Mouse (Mus musculus): ENCODE results near the gene Brd1.

Brd1 gene

DNA sequence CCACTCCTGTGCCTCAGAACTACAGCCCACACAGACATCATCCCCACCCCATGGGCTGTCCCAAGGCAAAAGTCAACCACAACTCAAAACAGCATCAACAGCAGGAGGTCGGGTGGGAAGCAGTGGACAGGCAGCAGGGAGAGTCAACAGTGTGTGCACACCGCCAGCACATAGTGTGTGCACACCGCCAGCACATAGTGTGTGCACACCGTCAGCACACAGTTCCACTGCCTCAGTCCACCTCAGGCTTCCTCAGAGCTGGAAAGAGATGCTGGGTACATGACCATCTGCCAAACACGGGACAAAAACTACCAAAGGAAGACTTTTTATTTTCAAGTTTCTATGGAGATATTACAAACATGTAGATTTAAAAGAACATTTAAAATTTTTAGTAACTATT, 47.3 kb downstream of the Brd1 start:
- in situ Hi-C loops (cut with MboI, MseI): no loop called here

DNA sequence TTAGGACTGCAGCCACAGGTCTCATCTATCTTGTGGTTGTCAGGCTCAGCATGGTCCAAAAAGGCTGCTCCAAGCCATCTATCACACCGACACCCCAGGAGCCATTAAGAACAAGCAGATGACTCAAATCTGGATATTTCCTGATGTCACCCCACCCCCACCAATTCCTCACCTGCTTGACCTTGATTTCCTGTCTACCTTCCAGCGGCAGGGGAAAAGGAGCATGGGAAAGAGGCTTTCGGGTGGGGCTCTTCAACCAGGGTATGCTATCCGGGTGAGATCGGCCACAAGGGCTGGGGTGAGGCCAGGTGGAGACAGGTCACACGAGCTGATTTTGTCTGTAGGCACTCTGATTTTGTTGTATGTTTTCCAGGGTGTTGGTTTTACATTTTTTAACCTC, 50.0 kb downstream of the Brd1 start:
- in situ Hi-C loops (cut with MboI, MseI): no loop called here

DNA sequence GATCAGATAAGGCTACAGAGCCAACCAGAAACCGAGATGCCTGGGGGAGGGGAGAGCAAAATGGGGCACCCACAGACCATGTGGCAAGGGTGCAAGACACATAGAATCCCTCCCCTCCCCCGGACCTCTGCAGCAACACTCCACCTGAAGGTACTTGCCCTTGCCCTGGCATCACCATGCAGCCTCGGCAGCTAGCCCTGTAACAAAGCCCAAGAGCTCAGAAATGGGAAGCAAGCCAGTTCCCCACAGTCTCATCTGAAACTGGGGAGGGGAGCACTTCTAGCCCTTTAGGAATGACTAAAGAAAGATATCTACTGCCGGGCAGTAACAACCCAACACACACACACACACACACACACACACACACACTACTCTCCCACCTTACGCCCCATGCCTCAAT, 53.1 kb downstream of the Brd1 start:
- in situ Hi-C loops (cut with MboI, MseI): no loop called here

DNA sequence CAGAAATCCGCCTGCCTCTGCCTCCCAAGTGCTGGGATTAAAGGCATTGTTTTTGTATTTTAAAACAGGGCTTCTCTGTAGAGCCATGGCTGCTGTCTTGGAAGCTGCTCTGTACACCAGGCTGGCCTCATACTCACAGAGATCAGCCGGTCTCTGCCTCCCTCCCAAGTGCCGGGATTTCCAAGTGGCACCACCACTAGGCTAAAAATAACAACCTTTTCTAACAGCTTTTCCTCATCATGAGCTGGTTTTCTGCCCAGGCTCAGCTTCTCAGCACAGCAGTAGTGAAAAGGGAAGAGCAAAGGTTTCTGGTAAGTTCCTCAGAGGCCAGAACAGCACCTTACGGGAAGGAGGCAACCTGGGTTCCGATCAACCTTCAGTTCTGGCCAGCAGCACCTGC, 56.5 kb downstream of the Brd1 start:
- in situ Hi-C loops (cut with MboI, MseI): no loop called here

DNA sequence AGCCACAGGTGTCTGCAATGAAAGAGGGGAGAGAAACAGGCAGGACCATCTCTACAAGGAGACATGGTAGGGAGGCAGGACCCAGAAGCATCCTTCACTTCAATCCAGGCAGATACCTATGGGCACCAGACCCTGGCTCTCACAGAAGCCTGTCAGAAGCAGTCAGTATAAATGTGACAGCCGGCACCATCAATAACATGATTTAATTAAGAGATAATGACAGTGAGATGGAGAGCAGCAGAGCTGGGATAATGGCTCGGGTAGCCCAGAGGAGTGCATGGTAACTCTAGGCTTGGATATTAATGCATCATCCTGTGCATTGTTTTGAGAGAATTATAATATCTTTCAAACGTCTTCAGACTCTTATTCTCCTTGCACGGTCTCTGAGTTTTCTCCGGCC, 58.0 kb downstream of the Brd1 start:
- in situ Hi-C loops (cut with MboI, MseI): no loop called here

DNA sequence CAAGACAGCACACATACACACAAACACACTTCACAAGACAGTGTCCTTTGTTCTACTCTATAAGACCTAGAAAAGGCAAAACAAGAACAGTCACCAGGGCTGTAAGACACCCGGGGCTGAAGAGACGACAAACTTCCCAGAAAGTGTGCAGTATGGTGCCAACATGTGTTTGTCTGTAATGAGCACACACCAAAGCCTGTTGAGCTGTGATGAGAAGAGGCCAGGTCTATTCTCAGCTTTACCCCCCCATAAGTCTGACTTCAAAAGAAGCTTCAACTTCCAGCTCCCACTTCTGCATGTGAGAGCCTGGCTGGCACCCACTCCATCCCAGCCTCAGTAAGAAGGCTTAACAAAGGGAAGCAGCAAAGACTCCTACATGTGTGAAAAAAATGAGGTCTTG, 65.3 kb downstream of the Brd1 start:
- in situ Hi-C loops (cut with MboI, MseI): no loop called here

DNA sequence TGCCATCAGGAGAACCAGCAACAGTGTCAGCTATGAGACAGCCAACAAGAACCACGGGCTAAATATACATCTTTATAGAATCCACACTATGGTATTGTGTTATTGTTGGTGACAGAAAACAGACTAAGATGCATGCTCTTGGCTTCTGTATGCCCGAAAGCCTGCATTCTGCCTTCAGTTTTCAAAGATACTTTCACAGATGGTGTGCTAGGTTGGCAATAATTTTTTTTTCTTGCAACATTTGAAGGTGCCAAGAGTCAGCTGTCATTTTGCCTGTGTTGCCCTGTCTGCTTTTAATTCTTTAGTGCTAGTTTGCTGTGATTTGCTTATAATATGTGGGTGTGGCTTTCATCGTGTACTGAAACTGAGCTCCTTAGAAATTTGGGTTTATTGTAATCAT, 66.4 kb downstream of the Brd1 start:
- in situ Hi-C loops (cut with MboI, MseI): no loop called here

DNA sequence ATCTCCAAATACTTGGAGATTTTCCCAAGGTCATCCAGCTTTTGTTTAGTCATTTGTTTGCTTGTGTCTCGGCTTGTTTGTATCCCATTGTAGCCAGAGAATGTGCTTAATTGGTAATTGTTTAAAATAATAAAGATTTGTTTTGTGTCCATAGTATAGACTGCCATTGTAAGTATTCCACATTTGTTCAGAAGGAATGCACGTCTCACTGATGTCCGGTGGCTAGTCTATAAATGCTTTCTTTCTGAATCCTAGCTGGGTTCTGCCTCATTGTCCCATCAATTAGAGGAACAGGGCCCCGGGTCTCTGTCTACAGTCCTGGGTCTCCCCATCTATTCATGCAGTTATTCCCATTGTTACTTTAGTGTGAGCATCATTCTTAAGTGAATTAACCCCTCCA, 68.2 kb downstream of the Brd1 start:
- in situ Hi-C loops (cut with MboI, MseI): no loop called here

DNA sequence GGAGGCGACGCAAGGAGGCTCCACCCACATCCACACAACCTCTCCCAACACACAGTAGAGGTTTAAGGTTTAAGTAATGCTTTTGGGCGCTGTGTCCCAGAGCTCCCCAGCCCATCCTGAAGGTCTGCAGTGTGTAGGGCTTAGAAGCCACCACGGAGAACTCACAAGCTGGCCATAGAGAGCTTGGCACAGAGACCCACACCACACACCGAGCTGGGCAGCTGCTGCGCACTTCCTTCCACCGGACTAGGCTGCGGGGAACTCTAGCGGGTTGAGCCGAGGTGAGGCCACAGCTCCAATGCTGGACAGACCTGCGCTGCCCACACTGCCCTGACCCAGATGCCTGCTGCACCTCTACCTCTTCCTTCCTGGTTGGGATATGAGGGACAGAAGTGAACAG, 71.0 kb downstream of the Brd1 start:
- in situ Hi-C loops (cut with MboI, MseI): no loop called here

DNA sequence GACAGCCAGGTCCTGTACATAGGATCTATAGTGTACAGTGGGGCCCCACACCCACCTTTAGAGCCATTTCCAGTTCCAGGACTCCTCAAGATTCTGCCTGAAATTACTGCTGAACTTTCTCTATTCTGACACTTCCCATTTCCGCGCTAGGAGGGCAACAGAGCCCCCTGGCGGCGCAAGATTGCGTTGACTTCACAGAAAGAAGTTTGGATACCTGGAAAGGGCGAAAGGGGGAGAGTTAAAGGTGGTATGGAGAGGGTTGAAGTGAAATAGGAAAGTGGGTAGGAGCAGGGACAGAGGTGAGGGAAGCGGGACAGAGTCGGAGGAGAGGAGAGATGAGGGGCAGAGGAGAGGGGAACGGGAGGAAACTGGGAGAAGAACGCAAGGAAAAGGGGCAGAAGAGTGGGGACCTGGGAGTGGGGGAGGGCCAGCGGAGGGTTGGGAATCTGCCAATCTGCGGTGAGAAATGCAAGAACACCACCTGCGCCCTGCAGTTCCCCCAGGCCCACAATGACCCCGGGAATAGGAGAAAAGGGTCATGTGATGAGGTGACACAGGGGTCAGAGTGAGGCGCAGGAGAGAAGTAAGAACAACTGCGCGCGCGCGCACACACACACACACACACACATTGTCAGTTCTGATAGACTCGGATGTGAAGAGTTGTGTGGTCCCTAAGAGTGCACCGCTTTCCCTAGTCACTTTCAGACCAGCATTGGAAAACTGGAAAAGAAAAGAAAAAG, 71.8 kb downstream of the Brd1 start:
- in situ Hi-C loops (cut with MboI, MseI): no loop called here

DNA sequence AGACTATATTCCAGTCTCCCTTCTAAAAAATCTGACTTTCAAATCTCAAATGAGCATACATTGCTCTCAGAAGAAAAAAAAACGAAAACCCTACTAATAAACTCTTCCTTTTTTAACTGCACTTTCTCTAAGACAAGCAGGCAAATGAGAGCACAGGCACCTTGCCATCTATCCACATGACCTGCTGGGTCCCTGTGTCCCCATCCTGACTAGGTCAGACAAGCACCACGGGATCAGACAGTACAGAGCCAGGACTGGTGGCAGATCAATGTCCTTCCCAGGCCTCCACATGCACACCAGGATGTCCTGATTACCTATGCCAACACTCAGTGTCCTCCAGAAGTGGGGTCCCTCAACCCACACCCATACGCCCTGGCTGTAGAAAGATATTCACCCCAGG, 72.4 kb downstream of the Brd1 start:
- in situ Hi-C loops (cut with MboI, MseI): no loop called here

DNA sequence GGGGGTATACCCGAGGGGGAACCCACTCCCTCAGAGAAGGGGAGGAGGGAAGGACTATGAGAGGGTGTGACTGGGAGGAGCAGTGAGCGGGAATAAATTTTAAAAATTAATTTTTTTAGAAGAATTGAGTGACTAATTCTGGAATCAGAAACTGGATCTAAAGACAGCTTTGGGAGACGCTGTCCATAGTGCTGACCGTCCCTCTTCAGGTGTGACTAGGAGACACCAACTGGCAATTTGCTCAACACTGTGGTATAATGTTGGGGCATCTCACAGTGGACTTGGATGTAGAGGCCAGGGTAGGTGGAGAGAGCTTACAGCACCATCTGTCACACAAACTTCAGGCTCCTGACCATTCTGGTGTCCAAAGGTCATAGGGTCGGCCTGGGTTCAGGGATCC, 82.0 kb downstream of the Brd1 start:
- in situ Hi-C loops (cut with MboI, MseI): no loop called here

DNA sequence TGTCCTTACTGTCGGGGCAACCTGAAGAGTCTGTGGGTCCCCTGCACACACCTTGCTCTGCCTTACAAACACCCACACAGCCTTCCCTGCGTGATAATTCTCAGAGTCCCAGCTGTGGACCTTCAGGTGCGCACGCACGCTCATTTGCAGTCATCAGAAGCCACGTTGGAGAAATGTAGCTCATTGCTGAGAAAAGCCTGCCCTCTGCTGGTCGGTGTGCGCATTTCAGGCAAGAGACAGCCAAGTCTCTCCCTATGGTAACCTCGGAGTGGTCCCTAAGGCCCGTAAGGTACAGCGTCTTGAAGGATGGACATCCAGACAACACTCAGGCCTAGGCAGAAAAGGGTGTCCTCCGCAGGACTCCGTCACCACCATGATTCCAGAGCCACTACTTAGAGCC, 83.0 kb downstream of the Brd1 start:
- in situ Hi-C loops (cut with MboI, MseI): no loop called here
